Mouse (Mus musculus) E14TG2a.4 (cell line): ENCODE measurements at regions not wholly inside any gene's neighbourhood (a gene's known extent, or its start where the extent isn't known, plus 50 kb on each side); places are given as distances from the start of the nearest gene placed in this dataset.
"Not testable (repeated sequence)": the region's sequence is repeated elsewhere in the genome, so short reads cannot be mapped to it uniquely, and the experiment has no call there.

ENCODE experiments used
- H3K27me3 ChIP-seq: 2 replicates; pipeline ENCODE4 v1.6.1; 2014; ENCODE audit warnings: low read length, control low read depth; ENCODE audit not compliant: insufficient read depth
- H3K36me3 ChIP-seq: 2 replicates; pipeline ENCODE4 v1.6.1; 2014; ENCODE audit warnings: low read length, control low read depth; ENCODE audit not compliant: insufficient read depth
- H3K4me1 ChIP-seq: replicated peaks from 2 replicates; pipeline ENCODE4 v1.6.1; 2014; ENCODE audit warnings: low read depth, low read length, control low read depth
- H3K4me3 ChIP-seq: replicated peaks from 2 replicates; pipeline ENCODE4 v1.5.1; 2014; ENCODE audit warnings: mild to moderate bottlenecking, low read length
- H3K9me3 ChIP-seq: 2 replicates; pipeline ENCODE4 v1.6.1; 2014; ENCODE audit warnings: low read length, control low read depth
- CTCF ChIP-seq: conservative IDR thresholded peaks from 2 replicates; pipeline ENCODE4 v1.5.1; 2014; ENCODE audit warnings: low read length
- NANOG ChIP-seq: IDR thresholded peaks from 2 replicates; pipeline ENCODE4 v1.6.1; 2014; ENCODE audit warnings: borderline replicate concordance, low read length, mixed read lengths
- POU5F1 ChIP-seq: IDR thresholded peaks from 2 replicates; pipeline ENCODE4 v1.6.1; 2014; ENCODE audit warnings: low read length, borderline replicate concordance

DNA sequence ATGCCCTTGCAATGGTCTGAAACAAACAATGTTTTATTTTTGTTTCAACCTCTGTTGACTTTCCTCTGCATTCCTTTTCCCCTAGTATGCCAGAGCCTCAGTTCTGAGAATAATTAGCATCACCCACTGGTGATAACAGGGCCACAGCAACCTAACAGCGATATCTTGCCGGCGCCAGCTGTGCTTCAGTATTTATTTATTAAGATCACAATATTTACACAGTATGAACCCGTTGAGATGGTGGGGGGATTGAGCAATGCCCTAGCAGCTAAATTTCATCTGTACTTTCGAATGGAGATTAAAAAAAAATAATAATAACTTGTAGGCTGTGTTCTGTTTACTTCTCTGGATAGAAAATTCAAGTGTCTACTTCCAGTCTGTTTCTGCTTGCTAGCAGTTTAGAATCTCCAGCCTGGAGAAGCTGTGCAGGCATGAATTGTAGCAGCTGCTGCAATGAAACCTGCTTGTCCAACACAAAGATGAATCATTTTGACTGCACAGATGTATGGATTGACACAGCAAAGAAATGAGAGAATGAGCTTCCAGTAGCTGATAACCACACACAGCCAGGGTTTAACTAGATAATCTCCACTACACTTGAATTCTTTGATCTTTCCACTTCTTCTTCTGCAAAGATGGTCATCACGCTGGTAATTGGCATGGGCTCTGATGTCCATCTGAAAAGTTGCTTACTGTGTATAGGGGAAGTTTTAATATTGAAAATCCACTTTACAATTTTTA lies 1042.1 kb upstream of the Gje1 start:
- no peak for TF ChIP-seq POU5F1
- no peak for TF ChIP-seq NANOG
- no peak for TF ChIP-seq CTCF
- H3K4me3 ChIP-seq, result no peak overlapping the region
- no peaks in the 10 kb centered on the region for H3K4me1 ChIP-seq
- no peaks in the 10 kb centered on the region for H3K36me3 ChIP-seq
- H3K9me3 ChIP-seq, result no peaks in the 10 kb centered on the region
- no peaks in the 10 kb centered on the region for H3K27me3 ChIP-seq

DNA sequence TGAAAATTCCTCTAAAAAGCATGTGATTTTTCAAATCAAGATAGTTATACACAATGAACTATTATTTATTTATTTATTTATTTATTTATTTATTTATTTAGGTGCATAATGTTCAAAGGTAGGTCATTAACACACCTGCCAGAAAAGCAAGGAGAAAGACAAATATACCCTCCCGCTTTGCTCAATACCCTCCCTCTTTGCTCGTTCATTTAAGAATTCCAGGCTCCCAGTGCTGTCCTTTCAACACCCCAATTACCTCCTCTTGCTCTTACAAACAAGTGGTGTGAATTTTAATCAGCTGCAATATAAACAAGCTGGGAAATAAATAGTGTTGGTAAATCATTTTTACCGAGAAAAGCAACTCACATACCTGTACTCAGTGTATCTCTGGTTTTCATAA lies 1041.6 kb upstream of the Gje1 start:
- no peak for TF ChIP-seq CTCF
- TF ChIP-seq NANOG, result no peak
- TF ChIP-seq POU5F1, result no peak
- Histone ChIP-seq H3K27me3 (no peaks in the 10 kb centered on the region), H3K4me3 (no peak overlapping the region), H3K36me3 (no peaks in the 10 kb centered on the region), H3K4me1 (no peaks in the 10 kb centered on the region), H3K9me3 (no peaks in the 10 kb centered on the region)

DNA sequence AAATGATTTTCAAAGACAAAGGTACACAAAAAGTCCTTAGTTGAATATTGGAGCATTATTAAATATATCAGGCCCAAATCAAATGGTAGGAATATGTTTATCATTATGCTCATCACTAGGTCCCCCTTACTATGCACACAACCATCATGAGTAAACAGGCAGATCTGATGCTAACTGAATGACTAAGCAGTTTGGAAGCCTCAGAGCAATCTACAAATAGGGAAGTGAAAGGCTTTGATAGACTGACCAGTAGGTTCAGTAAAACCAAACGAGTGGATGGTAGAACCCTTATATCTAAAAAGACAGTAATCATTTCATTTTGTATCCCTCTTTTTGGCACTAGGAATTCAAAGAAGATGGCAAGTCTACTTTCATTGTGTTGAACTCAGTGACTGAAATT lies 1039.5 kb upstream of the Gje1 start:
- no peaks in the 10 kb centered on the region for H3K36me3 ChIP-seq
- H3K4me3 ChIP-seq, result no peak overlapping the region
- H3K9me3 ChIP-seq, result no peaks in the 10 kb centered on the region
- H3K4me1 ChIP-seq, result no peaks in the 10 kb centered on the region
- no peaks in the 10 kb centered on the region for H3K27me3 ChIP-seq
- no peak for TF ChIP-seq CTCF

DNA sequence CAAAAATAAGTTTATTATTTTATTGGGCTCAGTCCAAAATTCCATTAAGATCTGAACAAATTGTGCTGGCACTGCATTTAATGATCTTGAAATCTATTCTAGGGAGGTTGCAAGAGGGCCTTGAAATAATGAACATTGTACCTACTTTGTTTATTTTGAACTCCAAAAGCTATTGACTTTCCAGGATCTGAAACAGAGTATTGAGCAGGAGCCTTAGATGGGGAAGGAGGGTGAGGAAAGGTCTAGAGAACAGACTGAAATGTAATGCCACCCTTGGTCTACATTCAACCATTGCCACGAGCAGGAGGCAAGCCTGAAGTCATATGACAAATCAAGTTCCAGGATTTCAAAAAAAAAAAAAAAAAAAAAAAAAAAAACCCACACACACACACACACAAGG lies 1028.9 kb upstream of the Gje1 start:
- Histone ChIP-seq H3K36me3 (no peaks in the 10 kb centered on the region), H3K9me3 (no peaks in the 10 kb centered on the region), H3K27me3 (no peaks in the 10 kb centered on the region), H3K4me3 (no peak overlapping the region), H3K4me1 (no peaks in the 10 kb centered on the region)
- TF ChIP-seq POU5F1 (no peak), CTCF (no peak), NANOG (no peak)

DNA sequence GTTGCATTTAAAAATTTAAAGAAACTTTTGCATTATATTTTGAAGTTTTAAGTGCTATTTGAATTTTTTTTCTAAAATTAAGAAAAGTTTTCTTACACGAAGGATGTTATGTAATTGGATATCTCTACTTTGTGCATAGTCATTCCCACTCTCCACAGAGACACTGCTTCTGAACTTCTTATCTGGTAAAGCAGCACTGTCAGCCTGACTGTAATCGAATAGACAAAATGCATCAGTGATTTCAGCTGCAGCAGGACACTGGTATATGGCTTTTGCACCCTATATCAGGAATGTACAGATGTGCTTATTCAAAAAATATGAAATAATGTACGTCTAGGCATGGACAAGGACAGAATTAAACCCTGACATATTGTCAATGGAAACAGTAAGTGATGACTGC lies 1020.6 kb upstream of the Gje1 start:
- no peaks in the 10 kb centered on the region for H3K9me3 ChIP-seq
- TF ChIP-seq NANOG, result no peak
- no peak for TF ChIP-seq POU5F1
- no peak for TF ChIP-seq CTCF

DNA sequence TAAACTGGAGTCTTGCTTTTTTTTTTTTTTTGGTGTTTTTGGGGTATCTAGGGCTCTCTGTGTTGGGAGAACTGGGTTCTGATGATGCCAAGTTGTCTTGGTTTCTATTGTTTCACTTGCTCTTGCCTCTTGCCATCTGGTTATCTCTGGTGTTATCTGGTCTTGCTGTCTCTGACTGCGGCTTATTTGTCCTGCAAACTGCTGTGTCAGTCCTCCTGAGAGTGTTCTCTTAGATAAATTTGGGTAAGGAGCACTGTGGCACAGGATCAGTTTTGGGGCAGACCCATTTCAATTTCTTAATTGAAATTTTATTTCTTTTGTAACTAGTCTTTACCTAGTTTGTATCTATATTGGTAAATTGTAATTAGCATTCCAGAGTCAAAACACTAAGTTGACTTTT lies 1013.3 kb upstream of the Gje1 start:
- no peaks in the 10 kb centered on the region for H3K9me3 ChIP-seq
- no peaks in the 10 kb centered on the region for H3K27me3 ChIP-seq
- H3K4me3 ChIP-seq, result no peak overlapping the region
- TF ChIP-seq POU5F1 (no peak), CTCF (no peak), NANOG (no peak)
- H3K4me1 ChIP-seq, result no peaks in the 10 kb centered on the region
- no peaks in the 10 kb centered on the region for H3K36me3 ChIP-seq

More for the DNA sequence above, 1020.6 kb upstream of the Gje1 start:
- no peaks in the 10 kb centered on the region for H3K27me3 ChIP-seq
- H3K4me1 ChIP-seq, result no peaks in the 10 kb centered on the region
- H3K36me3 ChIP-seq, result no peaks in the 10 kb centered on the region
- no peak overlapping the region for H3K4me3 ChIP-seq

DNA sequence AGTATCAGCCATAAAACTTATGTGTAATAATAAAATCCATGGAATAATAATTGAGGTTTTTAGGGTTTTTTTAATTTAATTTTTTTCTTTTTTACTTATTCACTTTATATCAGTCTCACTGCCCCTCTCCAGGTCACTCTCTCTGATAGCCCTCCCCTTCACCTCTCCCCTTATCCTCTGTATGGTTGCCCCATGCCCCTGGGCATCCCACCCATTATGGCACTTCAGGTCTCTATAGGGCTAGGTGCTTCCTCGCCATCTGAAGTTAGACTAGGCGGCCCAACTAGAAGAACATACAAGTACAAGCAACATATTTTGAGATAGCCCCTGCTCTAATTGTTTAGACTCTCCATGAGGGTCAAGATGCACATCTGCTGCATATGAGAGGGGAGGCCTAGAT lies 979.9 kb upstream of the Gje1 start:
- no peaks in the 10 kb centered on the region for H3K4me1 ChIP-seq
- no peaks in the 10 kb centered on the region for H3K36me3 ChIP-seq
- TF ChIP-seq NANOG (no peak), CTCF (no peak), POU5F1 (no peak)
- no peak overlapping the region for H3K4me3 ChIP-seq
- H3K9me3 ChIP-seq, result no peaks in the 10 kb centered on the region
- no peaks in the 10 kb centered on the region for H3K27me3 ChIP-seq

DNA sequence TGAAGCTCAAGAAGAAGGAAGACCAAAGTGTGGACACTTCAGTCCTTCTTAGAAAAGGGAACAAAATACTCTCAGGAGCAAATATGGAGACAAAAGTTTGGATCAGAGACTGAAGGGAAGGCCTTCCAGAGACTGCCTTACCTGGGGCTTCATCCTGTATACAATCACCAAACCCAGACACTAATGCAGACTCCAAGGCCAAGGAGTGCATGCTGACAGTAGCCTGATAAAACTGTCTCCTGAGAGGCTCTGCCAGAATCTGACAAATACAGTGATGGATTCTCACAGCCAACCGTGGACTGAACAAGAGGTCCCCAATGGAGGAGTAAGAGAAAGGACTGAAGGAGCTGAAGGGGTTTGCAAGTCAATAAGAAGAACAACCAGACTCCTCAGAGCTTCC lies 979.0 kb upstream of the Gje1 start:
- Histone ChIP-seq H3K9me3 (peaks cover 5% of the 10 kb centered on the region; the same call in 1 of the 2 replicates), H3K4me3 (no peak overlapping the region), H3K4me1 (no peaks in the 10 kb centered on the region), H3K36me3 (no peaks in the 10 kb centered on the region), H3K27me3 (no peaks in the 10 kb centered on the region)
- TF ChIP-seq NANOG (no peak), POU5F1 (no peak), CTCF (no peak)

DNA sequence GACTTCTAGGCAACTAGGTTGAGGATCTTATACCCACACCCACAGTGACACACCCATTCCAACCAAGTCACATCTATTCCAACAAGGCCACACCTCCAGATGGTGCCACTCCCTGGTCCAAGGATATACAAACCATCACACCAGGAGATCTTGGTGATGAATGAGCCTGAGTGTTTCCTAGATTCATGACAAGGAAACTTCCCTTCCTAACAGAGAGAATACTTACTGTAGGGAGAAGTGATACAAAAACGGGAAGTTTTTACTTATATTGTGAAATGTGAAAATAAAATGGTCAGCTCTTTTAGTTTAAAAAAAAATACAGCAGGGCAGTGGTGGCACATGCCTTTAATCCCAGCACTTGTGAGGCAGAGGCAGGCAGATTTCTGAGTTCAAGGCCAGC lies 953.6 kb upstream of the Gje1 start:
- H3K36me3 ChIP-seq, H3K4me3 ChIP-seq, H3K9me3 ChIP-seq, H3K4me1 ChIP-seq, H3K27me3 ChIP-seq: not testable (repeated sequence)
